Mouse (Mus musculus) CH12.LX (cell line): ENCODE results near the gene Psmd1.

Experiments used
- BHLHE40 ChIP-seq: IDR thresholded peaks from 2 replicates; pipeline ENCODE4 v1.6.1; 2011; ENCODE audit warnings: mild to moderate bottlenecking, low read depth, low read length, improper control_type of control experiment
- CTCF ChIP-seq, 2 experiments: IDR thresholded peaks in 1 of 2; conservative IDR thresholded peaks in 1 of 2; 2 replicates each; pipeline ENCODE4 v1.5.1; 2011 to 2012; ENCODE audit warnings: low read depth in 2 of 2, low read length in 2 of 2, improper control_type of control experiment in 1 of 2, inconsistent platforms in 1 of 2, mild to moderate bottlenecking in 1 of 2, moderate library complexity in 1 of 2
- E2F4 ChIP-seq: IDR thresholded peaks from 2 replicates; pipeline ENCODE4 v1.6.1; 2011; ENCODE audit warnings: low read depth, low read length, improper control_type of control experiment; ENCODE audit not compliant: insufficient replicate concordance
- ELF1 ChIP-seq: IDR thresholded peaks from 2 replicates; pipeline ENCODE4 v1.6.1; 2014; ENCODE audit warnings: low read depth, mild to moderate bottlenecking, inconsistent platforms, low read length, improper control_type of control experiment
- EP300 ChIP-seq: IDR thresholded peaks from 2 replicates; pipeline ENCODE4 v1.6.1; 2011; ENCODE audit warnings: low read length, improper control_type of control experiment
- KAT2A ChIP-seq: IDR thresholded peaks from 2 replicates; pipeline ENCODE4 v1.6.1; 2012; ENCODE audit warnings: low read length, improper control_type of control experiment, inconsistent platforms; ENCODE audit not compliant: insufficient replicate concordance
- MAFK ChIP-seq: IDR thresholded peaks from 2 replicates; pipeline ENCODE4 v1.6.1; 2011; ENCODE audit warnings: low read length, improper control_type of control experiment; ENCODE audit not compliant: insufficient replicate concordance
- MEF2A ChIP-seq: IDR thresholded peaks from 2 replicates; pipeline ENCODE4 v1.6.1; 2014; ENCODE audit warnings: low read depth, mild to moderate bottlenecking, inconsistent platforms, low read length, improper control_type of control experiment, borderline replicate concordance
- MYC ChIP-seq: IDR thresholded peaks from 2 replicates; pipeline ENCODE4 v1.6.1; 2011; ENCODE audit warnings: low read depth, mild to moderate bottlenecking, improper control_type of control experiment, low read length
- POLR2A ChIP-seq: IDR thresholded peaks from 2 replicates; pipeline ENCODE4 v1.6.1; 2011; ENCODE audit warnings: low read depth, mild to moderate bottlenecking, improper control_type of control experiment, low read length
- TBP ChIP-seq: conservative IDR thresholded peaks from 2 replicates; pipeline ENCODE4 v1.6.1; 2011; ENCODE audit warnings: low read depth, low read length, improper control_type of control experiment
- TCF12 ChIP-seq: IDR thresholded peaks from 2 replicates; pipeline ENCODE4 v1.6.1; 2014; ENCODE audit warnings: low read depth, mild to moderate bottlenecking, inconsistent platforms, low read length, improper control_type of control experiment
- USF2 ChIP-seq: conservative IDR thresholded peaks from 2 replicates; pipeline ENCODE4 v1.6.1; 2011; ENCODE audit warnings: low read depth, low read length, improper control_type of control experiment
- ZNF384 ChIP-seq: IDR thresholded peaks from 2 replicates; pipeline ENCODE4 v1.6.1; 2012; ENCODE audit warnings: low read depth, low read length, improper control_type of control experiment, inconsistent platforms

- TF ChIP-seq CTCF (conservative IDR thresholded peaks at IDR 0.05 in 1 of 2, IDR thresholded peaks at IDR 0.05 in 1 of 2; ENCODE audit: low read depth in 2 of 2, low read length in 2 of 2) (peak; percentile 97 to 100), POLR2A (no peak), KAT2A (no peak), TBP (no peak), ZNF384 (peak; percentile 49), E2F4 (no peak), USF2 (no peak), EP300 (no peak), ELF1 (no peak), MAFK (no peak), MYC (no peak), BHLHE40 (0 out of 2 replicates have a peak, but pooled peaks have one; percentile 22), MEF2A (peak; percentile 48; the same call in 1 of the 2 replicates), TCF12 (0 out of 2 replicates have a peak, but pooled peaks have one; percentile 36)
Observed at GRCm38 (mm10) chr1:86178462-86179253, 114.5 kb downstream of the Psmd1 start.
